Mouse (Mus musculus): Measurements from ENCODE around the gene Gm49392. TPM values are rescaled to one million over a fixed set of nuclear protein-coding genes. Genes with fewer than 3 reads are reported as not detected.

Gene Gm49392
- not detected for polyA plus RNA-seq (2015; fragmentation: Illumina TruSeq; extraction: RNeasy Lipid Tissue Mini Kit (QIAGEN cat#74804); ENCODE audit: insufficient read depth, low replicate concordance)

GRCm38 (mm10) chr13:60896794-60897193 is at the start of gene Gm49392:
TSS of gene Gm49392 (minus strand) at chr13:60896894.

DNA sequence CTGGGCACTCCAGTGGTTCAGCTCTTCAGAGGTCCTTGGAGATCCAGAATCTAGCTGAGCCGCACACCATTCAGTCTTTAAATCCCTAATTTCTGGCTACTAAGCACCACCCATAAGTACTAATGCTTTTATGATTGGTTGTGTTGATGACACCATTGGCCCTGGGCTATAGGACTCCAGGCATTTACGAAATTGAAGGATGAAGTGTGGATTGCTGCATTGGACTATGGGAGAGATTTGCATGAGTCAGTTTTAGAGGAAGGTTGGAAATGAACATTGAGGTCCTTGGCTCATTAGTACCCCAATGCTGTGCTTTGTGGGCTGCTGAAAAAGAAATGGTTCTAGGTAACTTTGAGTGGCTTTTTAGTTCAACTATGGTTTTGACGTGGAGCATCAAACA is 45.2 kb upstream of the Gm49392 start, which contains the start of gene Tpbpa:
Gene Tpbpa (minus strand): TSS at position 101 of the 400 bp plus-strand sequence.

DNA sequence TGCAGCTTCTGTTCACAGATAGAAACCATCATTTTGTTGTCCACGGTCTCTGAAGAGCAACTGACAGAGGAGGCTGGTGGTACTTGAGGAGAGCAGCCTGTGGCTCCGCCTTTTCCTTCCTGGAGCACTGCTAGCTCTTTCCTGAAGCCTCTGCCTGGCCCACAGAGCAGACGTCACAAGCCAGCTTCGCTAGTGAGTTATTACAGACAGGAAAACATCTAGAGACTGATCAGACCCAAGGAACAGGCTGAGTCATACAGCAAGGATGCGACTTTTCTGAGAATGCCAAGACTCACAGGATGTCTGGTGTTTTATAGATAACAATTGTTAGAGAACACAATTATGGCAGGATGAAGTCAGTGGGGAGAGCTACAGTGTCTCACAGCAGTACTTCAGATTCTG is 39.8 kb upstream of the Gm49392 start, which contains the start of the genes Gm49391 and Ctla2a:
Gene Gm49391 (minus strand): TSS at position 72 of the 402 bp plus-strand sequence.
Gene Ctla2a (minus strand): TSS at position 126 of the 402 bp plus-strand sequence.

GRCm38 (mm10) chr13:60935490-60935889 is 38.8 kb upstream of the Gm49392 start, which contains the start of gene Gm49393:
TSS of gene Gm49393 (minus strand) at chr13:60935590.

GRCm38 (mm10) chr13:60904780-60905179 is 8.1 kb upstream of the Gm49392 start, which contains the start of gene Tpbpb:
TSS of gene Tpbpb (minus strand) at chr13:60904880.

DNA sequence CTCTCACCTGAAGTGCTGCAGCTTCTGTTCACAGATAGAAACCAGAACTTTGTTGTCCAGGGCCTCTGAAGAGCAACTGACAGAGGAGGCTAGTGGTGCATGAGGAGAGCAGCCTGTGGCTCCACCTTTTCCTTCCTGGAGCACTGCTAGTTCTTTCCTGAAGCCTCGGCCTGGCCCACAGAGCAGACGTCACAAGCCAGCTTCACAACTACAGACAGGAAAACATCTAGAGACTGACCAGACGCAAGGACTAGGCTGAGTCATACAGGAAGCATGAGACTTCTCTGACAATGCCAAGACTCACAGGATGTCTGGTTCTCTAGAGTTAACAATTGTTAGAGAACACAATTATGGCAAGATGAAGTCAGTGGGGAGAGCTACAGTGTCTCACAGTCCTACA is 634 bp upstream of the Gm49392 start, which contains the start of gene Ctla2b:
Gene Ctla2b (minus strand): TSS at position 120 of the 400 bp plus-strand sequence.

DNA sequence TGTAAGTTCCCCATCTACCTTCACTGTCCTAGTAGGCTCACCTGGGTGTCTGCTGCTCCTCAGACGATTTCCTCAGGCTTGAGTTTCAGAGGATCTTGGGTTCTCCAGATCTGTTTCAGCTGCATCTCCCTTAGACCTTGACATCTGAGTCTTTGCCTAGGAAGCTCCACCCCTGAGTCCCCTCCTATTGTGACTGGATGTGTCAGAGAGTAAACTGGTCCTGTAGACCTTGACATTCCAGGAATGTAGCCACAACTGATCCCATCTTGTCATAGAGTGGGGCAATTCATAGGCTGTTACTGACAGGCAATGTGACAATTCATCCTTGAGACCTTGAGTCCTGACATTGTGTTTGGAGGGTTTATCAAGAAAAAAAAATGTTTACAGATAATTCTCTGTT is 32.4 kb downstream of the Gm49392 start, which contains the start of gene 4930486L24Rik:
Gene 4930486L24Rik (minus strand): TSS at position 195 of the 400 bp plus-strand sequence.

GRCm38 (mm10) chr13:60802749-60803148 is 93.9 kb downstream of the Gm49392 start, which contains the start of gene Ctsll3:
TSS of gene Ctsll3 (minus strand) at chr13:60802849.

Other genes with a start within 250 kb of the Gm49392 start
- gene BC051665, start 110.5 kb downstream of the Gm49392 start, polyA plus RNA-seq (2015; fragmentation: Illumina TruSeq; extraction: RNeasy Lipid Tissue Mini Kit (QIAGEN cat#74804); ENCODE audit: insufficient read depth, low replicate concordance), result not detected
- gene Ctsll3, start 94.0 kb downstream of the Gm49392 start, polyA plus RNA-seq (2015; fragmentation: Illumina TruSeq; extraction: RNeasy Lipid Tissue Mini Kit (QIAGEN cat#74804); ENCODE audit: insufficient read depth, low replicate concordance), result not detected
- gene 4930486L24Rik, start 32.4 kb downstream of the Gm49392 start, polyA plus RNA-seq (2015; fragmentation: Illumina TruSeq; extraction: RNeasy Lipid Tissue Mini Kit (QIAGEN cat#74804); ENCODE audit: insufficient read depth, low replicate concordance), result 9.9 TPM
- gene Ctla2b, start 553 bp upstream of the Gm49392 start, polyA plus RNA-seq (2015; fragmentation: Illumina TruSeq; extraction: RNeasy Lipid Tissue Mini Kit (QIAGEN cat#74804); ENCODE audit: insufficient read depth, low replicate concordance), result 24.1 TPM
- gene Tpbpb, start 8.0 kb upstream of the Gm49392 start, polyA plus RNA-seq (2015; fragmentation: Illumina TruSeq; extraction: RNeasy Lipid Tissue Mini Kit (QIAGEN cat#74804); ENCODE audit: insufficient read depth, low replicate concordance), result not detected
- gene Gm49393, start 38.7 kb upstream of the Gm49392 start, polyA plus RNA-seq (2015; fragmentation: Illumina TruSeq; extraction: RNeasy Lipid Tissue Mini Kit (QIAGEN cat#74804); ENCODE audit: insufficient read depth, low replicate concordance), result 4.1 TPM
- 23.0 TPM for gene Gm49391, start 39.7 kb upstream of the Gm49392 start, polyA plus RNA-seq (2015; fragmentation: Illumina TruSeq; extraction: RNeasy Lipid Tissue Mini Kit (QIAGEN cat#74804); ENCODE audit: insufficient read depth, low replicate concordance)
- 181 TPM for gene Ctla2a, start 39.7 kb upstream of the Gm49392 start, polyA plus RNA-seq (2015; fragmentation: Illumina TruSeq; extraction: RNeasy Lipid Tissue Mini Kit (QIAGEN cat#74804); ENCODE audit: insufficient read depth, low replicate concordance)
- gene Tpbpa, start 45.1 kb upstream of the Gm49392 start, polyA plus RNA-seq (2015; fragmentation: Illumina TruSeq; extraction: RNeasy Lipid Tissue Mini Kit (QIAGEN cat#74804); ENCODE audit: insufficient read depth, low replicate concordance), result not detected
- not detected for gene Ctsj, start 109.1 kb upstream of the Gm49392 start, polyA plus RNA-seq (2015; fragmentation: Illumina TruSeq; extraction: RNeasy Lipid Tissue Mini Kit (QIAGEN cat#74804); ENCODE audit: insufficient read depth, low replicate concordance)
- not detected for gene Ctsq, start 143.7 kb upstream of the Gm49392 start, polyA plus RNA-seq (2015; fragmentation: Illumina TruSeq; extraction: RNeasy Lipid Tissue Mini Kit (QIAGEN cat#74804); ENCODE audit: insufficient read depth, low replicate concordance)